Mouse (Mus musculus): ENCODE measurements at regions not wholly inside any gene's neighbourhood (a gene's known extent, or its start where the extent isn't known, plus 50 kb on each side); places are given as distances from the start of the nearest gene placed in this dataset.

GRCm38 (mm10) chr3:149182095-149182494, 191.7 kb upstream of the Adgrl2 start:
- Histone ChIP-seq H3K4me3 (replicated peaks; ENCODE audit: low read length) (no peak overlapping the region), H3K9me3 (ENCODE audit: low read length) (no peaks in the 10 kb centered on the region), H3K4me1 (replicated peaks; ENCODE audit: low read depth, low read length) (no peaks in the 10 kb centered on the region), H3K36me3 (ENCODE audit: insufficient read depth, low read length) (no peaks in the 10 kb centered on the region), H3K27me3 (ENCODE audit: insufficient read depth, low read length) (no peaks in the 10 kb centered on the region)
- TF ChIP-seq NANOG (IDR thresholded peaks at IDR 0.05; ENCODE audit: borderline replicate concordance, low read length) (no peak), CTCF (conservative IDR thresholded peaks at IDR 0.05; ENCODE audit: low read length) (no peak), POU5F1 (IDR thresholded peaks at IDR 0.05; ENCODE audit: borderline replicate concordance, low read length) (no peak)

- TF ChIP-seq CTCF (conservative IDR thresholded peaks at IDR 0.05; ENCODE audit: low read length) (no peak), NANOG (IDR thresholded peaks at IDR 0.05; ENCODE audit: borderline replicate concordance, low read length) (no peak)
- no peaks in the 10 kb centered on the region for H3K9me3 ChIP-seq (ENCODE audit: low read length)
- H3K27me3 ChIP-seq (ENCODE audit: insufficient read depth, low read length) = no peaks in the 10 kb centered on the region
- 0 out of 2 replicates have a peak, but pooled peaks cover under 1% of the 10 kb centered on the region for H3K4me1 ChIP-seq (replicated peaks; ENCODE audit: low read depth, low read length)
- no peak overlapping the region for H3K4me3 ChIP-seq (replicated peaks; ENCODE audit: low read length)
- no peaks in the 10 kb centered on the region for H3K36me3 ChIP-seq (ENCODE audit: insufficient read depth, low read length)
These were observed 189.8 kb upstream of the Adgrl2 start for GRCm38 (mm10) chr3:149180129-149180528.

GRCm38 (mm10) chr3:149179486-149180116, 189.2 kb upstream of the Adgrl2 start:
- peaks cover under 1% of the 10 kb centered on the region; the same call in 1 of the 2 replicates for H3K9me3 ChIP-seq (ENCODE audit: low read length)

GRCm38 (mm10) chr3:149178891-149179290, 188.5 kb upstream of the Adgrl2 start:
- Histone ChIP-seq H3K36me3 (ENCODE audit: insufficient read depth, low read length) (no peaks in the 10 kb centered on the region), H3K4me1 (replicated peaks; ENCODE audit: low read depth, low read length) (0 out of 2 replicates have a peak, but pooled peaks cover 2% of the 10 kb centered on the region)
- TF ChIP-seq NANOG (IDR thresholded peaks at IDR 0.05; ENCODE audit: borderline replicate concordance, low read length) = no peak

More at GRCm38 (mm10) chr3:149179486-149180116, 189.2 kb upstream of the Adgrl2 start:
- TF ChIP-seq POU5F1 (IDR thresholded peaks at IDR 0.05; ENCODE audit: borderline replicate concordance, low read length) = no peak
- TF ChIP-seq NANOG (IDR thresholded peaks at IDR 0.05; ENCODE audit: borderline replicate concordance, low read length) = no peak
- TF ChIP-seq CTCF (conservative IDR thresholded peaks at IDR 0.05; ENCODE audit: low read length) = no peak
- no peaks in the 10 kb centered on the region for H3K36me3 ChIP-seq (ENCODE audit: insufficient read depth, low read length)
- 0 out of 2 replicates have a peak, but pooled peaks cover 2% of the 10 kb centered on the region for H3K4me1 ChIP-seq (replicated peaks; ENCODE audit: low read depth, low read length)
- H3K27me3 ChIP-seq (ENCODE audit: insufficient read depth, low read length) = 0 out of 2 replicates have a peak, but pooled peaks cover under 1% of the 10 kb centered on the region
- H3K4me3 ChIP-seq (replicated peaks; ENCODE audit: low read length) = no peak overlapping the region

GRCm38 (mm10) chr3:149174689-149175390, 184.5 kb upstream of the Adgrl2 start:
- H3K27me3 ChIP-seq (ENCODE audit: insufficient read depth, low read length) = 0 out of 2 replicates have a peak, but pooled peaks cover 3% of the 10 kb centered on the region
- peaks cover 7% of the 10 kb centered on the region; the same call in 1 of the 2 replicates for H3K9me3 ChIP-seq (ENCODE audit: low read length)
- no peaks in the 10 kb centered on the region for H3K36me3 ChIP-seq (ENCODE audit: insufficient read depth, low read length)
- TF ChIP-seq POU5F1 (IDR thresholded peaks at IDR 0.05; ENCODE audit: borderline replicate concordance, low read length) = no peak
- no peak for TF ChIP-seq CTCF (conservative IDR thresholded peaks at IDR 0.05; ENCODE audit: low read length)
- TF ChIP-seq NANOG (IDR thresholded peaks at IDR 0.05; ENCODE audit: borderline replicate concordance, low read length) = no peak
- H3K4me1 ChIP-seq (replicated peaks; ENCODE audit: low read depth, low read length) = peaks cover 7% of the 10 kb centered on the region; the same call in 1 of the 2 replicates
- no peak overlapping the region for H3K4me3 ChIP-seq (replicated peaks; ENCODE audit: low read length)

More at GRCm38 (mm10) chr3:149178891-149179290, 188.5 kb upstream of the Adgrl2 start:
- no peak overlapping the region for H3K4me3 ChIP-seq (replicated peaks; ENCODE audit: low read length)
- 0 out of 2 replicates have a peak, but pooled peaks cover 3% of the 10 kb centered on the region for H3K27me3 ChIP-seq (ENCODE audit: insufficient read depth, low read length)
- H3K9me3 ChIP-seq (ENCODE audit: low read length) = peaks cover 7% of the 10 kb centered on the region; the same call in 1 of the 2 replicates

GRCm38 (mm10) chr3:149173537-149173936, 183.2 kb upstream of the Adgrl2 start:
- Histone ChIP-seq H3K36me3 (ENCODE audit: insufficient read depth, low read length) (no peaks in the 10 kb centered on the region), H3K4me1 (replicated peaks; ENCODE audit: low read depth, low read length) (peaks cover 7% of the 10 kb centered on the region; the same call in 1 of the 2 replicates), H3K27me3 (ENCODE audit: insufficient read depth, low read length) (0 out of 2 replicates have a peak, but pooled peaks cover 3% of the 10 kb centered on the region), H3K4me3 (replicated peaks; ENCODE audit: low read length) (no peak overlapping the region), H3K9me3 (ENCODE audit: low read length) (peaks cover 7% of the 10 kb centered on the region; the same call in 1 of the 2 replicates)
- TF ChIP-seq CTCF (conservative IDR thresholded peaks at IDR 0.05; ENCODE audit: low read length) (no peak), POU5F1 (IDR thresholded peaks at IDR 0.05; ENCODE audit: borderline replicate concordance, low read length) (no peak), NANOG (IDR thresholded peaks at IDR 0.05; ENCODE audit: borderline replicate concordance, low read length) (no peak)

GRCm38 (mm10) chr3:149171766-149172165, 181.4 kb upstream of the Adgrl2 start:
- Histone ChIP-seq H3K27me3 (ENCODE audit: insufficient read depth, low read length) (0 out of 2 replicates have a peak, but pooled peaks cover 3% of the 10 kb centered on the region), H3K36me3 (ENCODE audit: insufficient read depth, low read length) (no peaks in the 10 kb centered on the region), H3K4me1 (replicated peaks; ENCODE audit: low read depth, low read length) (peaks cover 7% of the 10 kb centered on the region; the same call in 1 of the 2 replicates), H3K4me3 (replicated peaks; ENCODE audit: low read length) (no peak overlapping the region), H3K9me3 (ENCODE audit: low read length) (peaks cover 7% of the 10 kb centered on the region; the same call in 1 of the 2 replicates)
- TF ChIP-seq POU5F1 (IDR thresholded peaks at IDR 0.05; ENCODE audit: borderline replicate concordance, low read length) = no peak
- no peak for TF ChIP-seq CTCF (conservative IDR thresholded peaks at IDR 0.05; ENCODE audit: low read length)
- TF ChIP-seq NANOG (IDR thresholded peaks at IDR 0.05; ENCODE audit: borderline replicate concordance, low read length) = no peak

- TF ChIP-seq CTCF (conservative IDR thresholded peaks at IDR 0.05; ENCODE audit: low read length) = no peak
- no peak for TF ChIP-seq POU5F1 (IDR thresholded peaks at IDR 0.05; ENCODE audit: borderline replicate concordance, low read length)
- no peak for TF ChIP-seq NANOG (IDR thresholded peaks at IDR 0.05; ENCODE audit: borderline replicate concordance, low read length)
- Histone ChIP-seq H3K4me1 (replicated peaks; ENCODE audit: low read depth, low read length) (peaks cover 7% of the 10 kb centered on the region; the same call in 1 of the 2 replicates), H3K27me3 (ENCODE audit: insufficient read depth, low read length) (0 out of 2 replicates have a peak, but pooled peaks cover 3% of the 10 kb centered on the region), H3K4me3 (replicated peaks; ENCODE audit: low read length) (no peak overlapping the region), H3K36me3 (ENCODE audit: insufficient read depth, low read length) (no peaks in the 10 kb centered on the region), H3K9me3 (ENCODE audit: low read length) (peaks cover 7% of the 10 kb centered on the region; the same call in 1 of the 2 replicates)
These were observed 179.8 kb upstream of the Adgrl2 start for GRCm38 (mm10) chr3:149170191-149170590.
